Comparison of ENCODE assay signal across 23 mouse cellular contexts in genomic region chr2:93133301-93133971, GRCm38 (mm10).
"Had no signal": no experiment of that assay in that cellular context is flagged by ENCODE, and none has a peak within 500 bp of the region (broad histone marks: within the 10 kb centered on the region; RNA-seq: fewer than 3 reads in every experiment).

No protein-coding gene starts in this region.

- H3K4me1 ChIP-seq: limb, embryonic 10.5 days; limb, embryonic 13.5 days; liver, embryonic 12.5 days; liver, embryonic 15.5 days; midbrain, embryonic 12.5 days; midbrain, embryonic 15.5 days; neural tube, embryonic 12.5 days had no signal

- H3K9ac ChIP-seq: kidney, embryonic 15.5 days; limb, embryonic 13.5 days; liver, embryonic 12.5 days; liver, embryonic 15.5 days; lung, embryonic 15.5 days; midbrain, embryonic 12.5 days; midbrain, embryonic 15.5 days; neural tube, embryonic 12.5 days; neural tube, embryonic 15.5 days; stomach, embryonic 15.5 days had no signal

- H3K4me3 ChIP-seq: kidney, embryonic 15.5 days; limb, embryonic 10.5 days; limb, embryonic 13.5 days; liver, embryonic 12.5 days; liver, embryonic 15.5 days; lung, embryonic 15.5 days; midbrain, embryonic 12.5 days; midbrain, embryonic 15.5 days; neural tube, embryonic 12.5 days; neural tube, embryonic 15.5 days; stomach, embryonic 15.5 days had no signal

- H3K27ac ChIP-seq: kidney, embryonic 15.5 days; limb, embryonic 10.5 days; limb, embryonic 13.5 days; liver, embryonic 12.5 days; liver, embryonic 15.5 days; macrophage; midbrain, embryonic 12.5 days; midbrain, embryonic 15.5 days; neural tube, embryonic 12.5 days; neural tube, embryonic 15.5 days; stomach, embryonic 15.5 days had no signal

- H3K4me2 ChIP-seq: kidney, embryonic 15.5 days; limb, embryonic 13.5 days; liver, embryonic 12.5 days; liver, embryonic 15.5 days; lung, embryonic 15.5 days; midbrain, embryonic 12.5 days; midbrain, embryonic 15.5 days; neural tube, embryonic 12.5 days; neural tube, embryonic 15.5 days; stomach, embryonic 15.5 days had no signal

- H3K36me3 ChIP-seq: kidney, embryonic 15.5 days; limb, embryonic 10.5 days; limb, embryonic 13.5 days; liver, embryonic 12.5 days; liver, embryonic 15.5 days; lung, embryonic 15.5 days; midbrain, embryonic 12.5 days; midbrain, embryonic 15.5 days; neural tube, embryonic 12.5 days; neural tube, embryonic 15.5 days; stomach, embryonic 15.5 days had no signal

- ATAC-seq: liver, embryonic 12.5 days; midbrain, embryonic 15.5 days had no signal

- DNase-seq: kidney, adult 8-10 months; kidney, postnatal 10 days; kidney, postnatal 4 days; liver; lung, adult 18-20 months; right cerebral cortex, adult 18-20 months; right cerebral cortex, postnatal 14 days; right cerebral cortex, postnatal 4 days; spleen, adult 18-20 months; thymus, postnatal 14 days; thymus, postnatal 4 days had no signal

- H3K27me3 ChIP-seq: kidney, embryonic 15.5 days; liver, embryonic 12.5 days; liver, embryonic 15.5 days; lung, embryonic 15.5 days; midbrain, embryonic 12.5 days; midbrain, embryonic 15.5 days; neural tube, embryonic 12.5 days; neural tube, embryonic 15.5 days; stomach, embryonic 15.5 days had no signal

- H3K9me3 ChIP-seq: kidney, embryonic 15.5 days; limb, embryonic 10.5 days; limb, embryonic 13.5 days; liver, embryonic 12.5 days; liver, embryonic 15.5 days; lung, embryonic 15.5 days; midbrain, embryonic 12.5 days; midbrain, embryonic 15.5 days; neural tube, embryonic 12.5 days; neural tube, embryonic 15.5 days; stomach, embryonic 15.5 days had no signal
